In genomic region chr9:14276481-14277287, GRCm38 (mm10) we compare ENCODE assay signal across 8 mouse cellular contexts. TPM values are rescaled to one million over a fixed set of nuclear protein-coding genes. Genes with fewer than 3 reads are reported as not detected.
DNase-seq lines count a peak whose midpoint lies in the region; ATAC-seq and TF ChIP-seq lines count a peak whose summit lies in the region.

No protein-coding gene starts in this region.

- no peaks in the 10 kb centered on the region for H3K79me2 ChIP-seq in myocyte (ENCODE audit: control insufficient read depth, insufficient read depth)

- no peak for TF ChIP-seq POLR2A in myocyte (IDR thresholded peaks at IDR 0.05; ENCODE audit: insufficient read length, low read depth)
- TF ChIP-seq POLR2A in thymus, adult 2 months (IDR thresholded peaks at IDR 0.05; ENCODE audit: control insufficient read depth, extremely low read depth, insufficient read depth, low read length, poor library complexity): no peak

- H3K27ac ChIP-seq in intestine, postnatal 0 days (ENCODE audit: low read depth, low read length): peak overlapping the region; percentile 92
- H3K27ac ChIP-seq in limb, embryonic 12.5 days: peak overlapping the region; percentile 98
- H3K27ac ChIP-seq in thymus, adult 2 months (ENCODE audit: control insufficient read depth, insufficient read depth, low read length): peak overlapping the region; percentile 39

- no peaks in the 10 kb centered on the region for H3K4me1 ChIP-seq in intestine, postnatal 0 days (replicated peaks; ENCODE audit: control insufficient read depth, insufficient read depth, low read length)
- peaks cover 17% of the 10 kb centered on the region for H3K4me1 ChIP-seq in limb, embryonic 12.5 days (replicated peaks)
- peaks cover 9% of the 10 kb centered on the region for H3K4me1 ChIP-seq in thymus, adult 2 months (replicated peaks; ENCODE audit: control insufficient read depth, insufficient read depth, low read length)

- peak; percentile 59 for ATAC-seq in intestine, postnatal 0 days
- ATAC-seq in limb, embryonic 12.5 days (ENCODE audit: insufficient number of reproducible peaks, insufficient read depth, low FRiP score, low TSS enrichment, low read depth): peak; percentile 52

- no peaks in the 10 kb centered on the region for H3K27me3 ChIP-seq in intestine, postnatal 0 days (replicated peaks; ENCODE audit: control insufficient read depth, insufficient read depth, low read length)
- H3K27me3 ChIP-seq in limb, embryonic 12.5 days: no peaks in the 10 kb centered on the region
- H3K27me3 ChIP-seq in myocyte (ENCODE audit: control insufficient read depth, insufficient read depth, insufficient read length): no peaks in the 10 kb centered on the region
- no peaks in the 10 kb centered on the region for H3K27me3 ChIP-seq in thymus, adult 2 months (ENCODE audit: control insufficient read depth, insufficient read depth, low read length)

- peak overlapping the region; percentile 86 for H3K9ac ChIP-seq in intestine, postnatal 0 days (ENCODE audit: low read depth, low read length)
- peak overlapping the region; percentile 94 for H3K9ac ChIP-seq in limb, embryonic 12.5 days (replicated peaks)

- peak overlapping the region; percentile 94 for H3K4me2 ChIP-seq in intestine, postnatal 0 days (replicated peaks; ENCODE audit: low read depth)
- peak overlapping the region; percentile 58 for H3K4me2 ChIP-seq in limb, embryonic 12.5 days
- H3K4me2 ChIP-seq in myocyte (ENCODE audit: low read depth): peak overlapping the region; percentile 90

- under 1% methylated on average over 57 of the region's 61 CpGs for WGBS in intestine, postnatal 0 days
- WGBS in limb, embryonic 12.5 days: under 1% methylated on average over 52 of the region's 61 CpGs
- WGBS in thymus, adult 2 months: 1% methylated on average over 61 of the region's 61 CpGs

- peak; percentile 17 for DNase-seq in urinary bladder, postnatal 14 days (ENCODE audit: low spot score)
- DNase-seq in urinary bladder, postnatal 10 days (ENCODE audit: low spot score): no peak
- DNase-seq in cerebellum, adult 9-11 months: peak; percentile 82
- peak; percentile 13 for DNase-seq in gastrocnemius, postnatal 10 days
- no peak for DNase-seq in thymus, adult 2 months

- no peak for TF ChIP-seq CTCF in intestine, postnatal 0 days (IDR thresholded peaks at IDR 0.05; ENCODE audit: low read depth)
- TF ChIP-seq CTCF in thymus, adult 2 months (IDR thresholded peaks at IDR 0.05; ENCODE audit: borderline replicate concordance, control insufficient read depth, extremely low read depth, insufficient read depth, low read length, poor library complexity): 0 out of 2 replicates have a peak, but pooled peaks have one; percentile 11

- peak overlapping the region; percentile 92 for H3K4me3 ChIP-seq in intestine, postnatal 0 days (ENCODE audit: low read depth, low read length)
- H3K4me3 ChIP-seq in limb, embryonic 12.5 days (replicated peaks): peak overlapping the region; percentile 90
- peak overlapping the region; percentile 32 for H3K4me3 ChIP-seq in myocyte
- H3K4me3 ChIP-seq in thymus, adult 2 months (ENCODE audit: control insufficient read depth, insufficient read depth, low read length): peak overlapping the region; percentile 76

- no peaks in the 10 kb centered on the region for H3K36me3 ChIP-seq in intestine, postnatal 0 days (ENCODE audit: control insufficient read depth, insufficient read depth)
- no peaks in the 10 kb centered on the region for H3K36me3 ChIP-seq in limb, embryonic 12.5 days
- no peaks in the 10 kb centered on the region for H3K36me3 ChIP-seq in myocyte (ENCODE audit: control insufficient read depth, insufficient read depth)
- no peaks in the 10 kb centered on the region for H3K36me3 ChIP-seq in thymus, adult 2 months (ENCODE audit: control insufficient read depth, insufficient read depth, low read length)

- H3K9me3 ChIP-seq in intestine, postnatal 0 days (ENCODE audit: control insufficient read depth): no peaks in the 10 kb centered on the region
- no peaks in the 10 kb centered on the region for H3K9me3 ChIP-seq in limb, embryonic 12.5 days

- H3ac ChIP-seq in myocyte (ENCODE audit: control insufficient read depth, insufficient read length): peak overlapping the region; percentile 9

TF ChIP-seq in myocyte, 11 proteins besides CTCF, POLR2A, EP300 and RAD21:
- TF ChIP-seq MYOD1 (IDR thresholded peaks at IDR 0.05; ENCODE audit: control insufficient read depth in 1 of 3, insufficient read length in 2 of 3, low read depth in 2 of 3) (peak in 1 of 3 experiments; percentile 4), USF1 (IDR thresholded peaks at IDR 0.05; ENCODE audit: low read depth) (no peak)

RNA-seq across cellular contexts. Expression of gene Sesn3, which starts 1.8 kb away (rescaled TPM):
- total RNA-seq in gastrocnemius, postnatal 10 days (2021): 10 to 100 TPM; 43.4 to 44.8 TPM
- polyA plus RNA-seq in intestine, postnatal 0 days (2015; fragmentation: Nextera tagmentation; extraction: Ambion mirVana): 5.5 and 5.6 TPM in 2 replicates
- polyA plus RNA-seq in limb, embryonic 12.5 days (2016; fragmentation: Nextera tagmentation; extraction: Ambion mirVana): 23.5 and 28.2 TPM in 2 replicates
- polyA plus RNA-seq in myocyte (2012; fragmentation: generic; extraction: Trizol): 4.7 TPM
- polyA plus RNA-seq in thymus, adult 2 months (2012; rRNA removed): 23.6 and 55.7 TPM in 2 replicates

Comparison
In these comparisons a context has a peak if more than half of its experiments do, and no peak if none do; other contexts are left out.
1. DNase-seq: peak in urinary bladder, postnatal 14 days (single experiment), cerebellum, adult 9-11 months (single experiment) and gastrocnemius, postnatal 10 days (single experiment); none in urinary bladder, postnatal 10 days (single experiment) and thymus, adult 2 months (single experiment).
2. H3K27ac ChIP-seq: peak in every context shown above with its lines; median percentile 98 in limb, embryonic 12.5 days; 92 in intestine, postnatal 0 days; 39 in thymus, adult 2 months.
3. H3K4me3 ChIP-seq: peak in every context shown above with its lines; median percentile 92 in intestine, postnatal 0 days; 90 in limb, embryonic 12.5 days; 76 in thymus, adult 2 months; 32 in myocyte.
4. Peak in every context shown above with its lines, with median percentiles within 50 percentile points of each other: H3K4me2 ChIP-seq.